Mouse (Mus musculus) megakaryocyte, embryonic 14.5 days (primary cell): ENCODE measurements around the gene Bmp7.

ENCODE experiments used
- FLI1 ChIP-seq: IDR thresholded peaks from 2 replicates; pipeline ENCODE4 v1.6.1; 2012; ENCODE audit warnings: low read length, inconsistent platforms, mixed read lengths
- GATA1 ChIP-seq: IDR thresholded peaks from 3 replicates; pipeline ENCODE4 v1.6.1; 2012; ENCODE audit warnings: mixed read lengths, low read length, inconsistent platforms, borderline replicate concordance

DNA sequence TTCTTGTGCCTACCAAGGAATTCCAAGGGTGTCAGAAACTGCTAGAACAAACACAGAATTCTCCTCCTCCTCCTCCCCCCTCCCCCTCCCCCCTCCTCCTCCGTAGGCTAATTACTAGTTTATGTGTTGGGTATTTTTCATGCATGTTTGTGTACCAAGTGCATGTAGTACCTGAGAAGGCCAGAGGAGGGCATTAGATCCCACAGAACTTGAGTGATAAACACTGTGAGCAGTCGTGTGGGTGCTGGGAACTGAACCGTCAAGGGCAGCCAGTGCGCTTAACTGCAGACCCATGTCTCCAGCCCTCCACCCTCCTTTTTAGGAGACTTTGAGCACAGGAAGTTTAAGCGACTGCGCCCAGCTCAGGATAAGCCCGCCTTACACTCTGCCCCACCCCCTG is 75.6 kb downstream of the Bmp7 start:
- TF ChIP-seq GATA1 (no peak), FLI1 (no peak)
